Mouse (Mus musculus): ENCODE results near the gene Gm13083. TPM values are rescaled to one million over a fixed set of nuclear protein-coding genes. Genes with fewer than 3 reads are reported as not detected.

Gene Gm13083
- polyA plus RNA-seq (2017; shearing (Covaris generic)) = not detected

GRCm38 (mm10) chr4:143614703-143615102 is at the start of gene Gm13083:
Gene Gm13083, plus strand, starts transcription at chr4:143615003.

GRCm38 (mm10) chr4:143657146-143657545 is 42.3 kb downstream of the Gm13083 start, which contains the start of gene Gm13088:
Gene Gm13088, minus strand, starts transcription at chr4:143657246.

Other genes starting within 250 kb of the Gm13083 start
- not detected for gene Pramel1, start 220.6 kb upstream of the Gm13083 start, polyA plus RNA-seq (2017; shearing (Covaris generic))
- 38.1 TPM for gene Pramef8, start 202.6 kb upstream of the Gm13083 start, polyA plus RNA-seq (2017; shearing (Covaris generic))
- not detected for gene Oog4, start 164.7 kb upstream of the Gm13083 start, polyA plus RNA-seq (2017; shearing (Covaris generic))
- gene Gm13043, start 103.7 kb upstream of the Gm13083 start, polyA plus RNA-seq (2017; shearing (Covaris generic)) = not detected
- gene Gm13040, start 79.0 kb upstream of the Gm13083 start, polyA plus RNA-seq (2017; shearing (Covaris generic)) = not detected
- 0.24 TPM for gene BC080695, start 63.3 kb upstream of the Gm13083 start, polyA plus RNA-seq (2017; shearing (Covaris generic))
- not detected for gene Gm13057, start 63.3 kb upstream of the Gm13083 start, polyA plus RNA-seq (2017; shearing (Covaris generic))
- not detected for gene Gm13088, start 42.2 kb downstream of the Gm13083 start, polyA plus RNA-seq (2017; shearing (Covaris generic))
- not detected for gene Gm13089, start 87.7 kb downstream of the Gm13083 start, polyA plus RNA-seq (2017; shearing (Covaris generic))
- not detected for gene Gm13078, start 104.5 kb downstream of the Gm13083 start, polyA plus RNA-seq (2017; shearing (Covaris generic))
- not detected for gene Gm13023, start 174.3 kb downstream of the Gm13083 start, polyA plus RNA-seq (2017; shearing (Covaris generic))
- gene Gm13084, start 201.1 kb downstream of the Gm13083 start, polyA plus RNA-seq (2017; shearing (Covaris generic)) = not detected
- not detected for gene Gm13103, start 231.5 kb downstream of the Gm13083 start, polyA plus RNA-seq (2017; shearing (Covaris generic))

Data from naive thymus-derived CD4-positive, alpha-beta T cell, adult 5 months (primary cell).